Mouse (Mus musculus): ENCODE data around the gene Gm29133. TPM values are rescaled to one million over a fixed set of nuclear protein-coding genes. Genes with fewer than 3 reads are reported as not detected.
A peak's percentile ranks its signal among the peaks of the same experiment; 100 is the strongest.

Gene Gm29133
- total RNA-seq (2014; rRNA removed) (not detected in 2 replicates), polyA plus RNA-seq (2015; fragmentation: Nextera tagmentation; extraction: Ambion mirVana) (not detected in 2 replicates)

DNA sequence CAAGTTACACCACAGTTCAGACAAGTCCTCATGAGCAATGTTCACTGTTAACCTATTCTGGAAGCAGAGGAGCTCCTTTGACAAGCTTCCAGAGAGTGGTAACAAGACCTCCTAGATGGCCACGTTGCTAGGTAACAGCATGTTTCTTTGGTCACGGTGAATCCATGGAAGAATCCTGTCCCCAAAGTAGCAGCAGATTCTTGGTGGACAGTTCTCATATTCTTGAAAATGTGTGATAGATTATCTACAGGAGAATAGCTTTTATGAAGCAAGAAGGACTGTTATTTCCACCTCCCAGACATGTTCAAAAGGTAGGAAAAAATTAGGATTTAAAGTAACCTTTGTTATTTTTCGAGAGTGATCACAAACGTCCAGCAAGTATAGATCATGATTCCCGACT lies at the start of gene Gm29133:
Gene Gm29133, plus strand, starts transcription at position 301 of the 400 bp plus-strand sequence.
- H3K4me2 ChIP-seq (ENCODE audit: low read depth, low read length, poor library complexity, severe bottlenecking): no peak within 1 kb of the TSS
- H3K27me3 ChIP-seq (ENCODE audit: insufficient read depth, low read length): no peaks in the 10 kb centered on the region
- no peaks in the 10 kb centered on the region for H3K36me3 ChIP-seq (ENCODE audit: insufficient read depth, low read length)
- no peak for ATAC-seq (ENCODE audit: low FRiP score)
- WGBS: 58% methylated on average over 5 of the region's 5 CpGs
- no peaks in the 10 kb centered on the region for H3K9me3 ChIP-seq (ENCODE audit: low read length)
- H3K27ac ChIP-seq (ENCODE audit: low read depth, low read length): no peak within 1 kb of the TSS
- H3K4me3 ChIP-seq (ENCODE audit: low read depth, low read length): no peak within 1 kb of the TSS
- H3K9ac ChIP-seq (replicated peaks; ENCODE audit: low read length, poor library complexity, severe bottlenecking): no peak within 1 kb of the TSS
- H3K4me1 ChIP-seq (ENCODE audit: insufficient read depth, low read length): no peaks in the 10 kb centered on the region
- DNase-seq (ENCODE audit: low spot score): peak; percentile 8
- TF ChIP-seq CTCF (IDR thresholded peaks at IDR 0.05): no peak

DNA sequence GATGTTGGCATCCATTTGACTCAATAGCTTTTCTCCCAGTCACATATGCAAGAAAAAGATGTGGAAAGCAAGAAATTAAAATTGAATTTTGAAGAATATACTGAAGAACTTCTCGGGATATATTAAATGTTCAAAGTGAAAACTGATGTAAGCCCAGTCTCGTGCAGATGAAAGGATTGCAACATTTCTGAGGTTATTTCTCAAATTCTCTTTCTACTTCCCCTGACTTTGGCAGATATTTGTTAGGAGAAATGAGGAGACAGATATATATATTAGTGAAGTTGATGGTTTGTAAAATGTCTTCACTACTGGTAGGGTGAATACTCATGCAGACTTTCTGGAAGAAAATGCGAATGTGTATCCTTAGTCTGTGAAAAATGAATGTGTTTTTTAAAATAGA lies 48.9 kb upstream of the Gm29133 start:
- Histone ChIP-seq H3K9me3 (ENCODE audit: low read length) (no peaks in the 10 kb centered on the region), H3K36me3 (ENCODE audit: insufficient read depth, low read length) (no peaks in the 10 kb centered on the region), H3K9ac (replicated peaks; ENCODE audit: low read length, poor library complexity, severe bottlenecking) (no peak overlapping the region), H3K27me3 (ENCODE audit: insufficient read depth, low read length) (no peaks in the 10 kb centered on the region), H3K4me1 (ENCODE audit: insufficient read depth, low read length) (no peaks in the 10 kb centered on the region), H3K4me3 (ENCODE audit: low read depth, low read length) (no peak overlapping the region), H3K4me2 (ENCODE audit: low read depth, low read length, poor library complexity, severe bottlenecking) (no peak overlapping the region), H3K27ac (ENCODE audit: low read depth, low read length) (no peak overlapping the region)
- no peak for DNase-seq (ENCODE audit: low spot score)
- TF ChIP-seq CTCF (IDR thresholded peaks at IDR 0.05): no peak
- ATAC-seq (ENCODE audit: low FRiP score): no peak
- WGBS: 80% methylated on average over 3 of the region's 3 CpGs

DNA sequence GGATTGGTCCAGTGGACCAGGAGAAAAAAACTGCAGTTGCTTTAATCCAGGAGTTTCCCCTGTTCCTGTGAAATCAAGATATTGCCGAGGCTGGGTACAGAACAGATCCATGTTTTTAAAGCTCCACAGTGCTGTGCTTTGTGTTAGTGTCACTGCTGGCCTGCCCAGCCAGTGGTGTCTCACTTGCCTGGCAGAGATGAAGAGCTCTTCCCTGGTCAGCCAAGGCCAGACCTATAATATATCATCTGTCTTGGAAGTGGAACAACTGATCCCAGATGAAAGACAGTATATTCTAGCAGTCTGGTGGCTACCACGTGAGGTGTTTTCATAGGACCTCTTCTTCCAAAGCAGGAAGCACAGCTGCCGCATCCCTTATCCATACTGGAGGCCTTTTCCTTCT lies 46.7 kb upstream of the Gm29133 start:
- H3K9ac ChIP-seq (replicated peaks; ENCODE audit: low read length, poor library complexity, severe bottlenecking): no peak overlapping the region
- no peaks in the 10 kb centered on the region for H3K36me3 ChIP-seq (ENCODE audit: insufficient read depth, low read length)
- no peaks in the 10 kb centered on the region for H3K4me1 ChIP-seq (ENCODE audit: insufficient read depth, low read length)
- ATAC-seq (ENCODE audit: low FRiP score): no peak
- no peak overlapping the region for H3K4me3 ChIP-seq (ENCODE audit: low read depth, low read length)
- no peaks in the 10 kb centered on the region for H3K9me3 ChIP-seq (ENCODE audit: low read length)
- H3K4me2 ChIP-seq (ENCODE audit: low read depth, low read length, poor library complexity, severe bottlenecking): no peak overlapping the region
- H3K27me3 ChIP-seq (ENCODE audit: insufficient read depth, low read length): no peaks in the 10 kb centered on the region
- no peak for DNase-seq (ENCODE audit: low spot score)
- H3K27ac ChIP-seq (ENCODE audit: low read depth, low read length): no peak overlapping the region
- WGBS: 88% methylated on average over 3 of the region's 3 CpGs
- no peak for TF ChIP-seq CTCF (IDR thresholded peaks at IDR 0.05)

- H3K4me1 ChIP-seq (ENCODE audit: insufficient read depth, low read length): no peaks in the 10 kb centered on the region
- WGBS: 76% methylated on average over 3 of the region's 3 CpGs
- DNase-seq (ENCODE audit: low spot score) (no peak), ATAC-seq (ENCODE audit: low FRiP score) (no peak)
- H3K4me3 ChIP-seq (ENCODE audit: low read depth, low read length): no peak overlapping the region
- no peak overlapping the region for H3K4me2 ChIP-seq (ENCODE audit: low read depth, low read length, poor library complexity, severe bottlenecking)
- no peaks in the 10 kb centered on the region for H3K27me3 ChIP-seq (ENCODE audit: insufficient read depth, low read length)
- no peak overlapping the region for H3K9ac ChIP-seq (replicated peaks; ENCODE audit: low read length, poor library complexity, severe bottlenecking)
- no peaks in the 10 kb centered on the region for H3K36me3 ChIP-seq (ENCODE audit: insufficient read depth, low read length)
- H3K9me3 ChIP-seq (ENCODE audit: low read length): no peaks in the 10 kb centered on the region
- no peak for TF ChIP-seq CTCF (IDR thresholded peaks at IDR 0.05)
- no peak overlapping the region for H3K27ac ChIP-seq (ENCODE audit: low read depth, low read length)
Observed at GRCm38 (mm10) chr3:75706536-75706935, 41.5 kb upstream of the Gm29133 start.

DNA sequence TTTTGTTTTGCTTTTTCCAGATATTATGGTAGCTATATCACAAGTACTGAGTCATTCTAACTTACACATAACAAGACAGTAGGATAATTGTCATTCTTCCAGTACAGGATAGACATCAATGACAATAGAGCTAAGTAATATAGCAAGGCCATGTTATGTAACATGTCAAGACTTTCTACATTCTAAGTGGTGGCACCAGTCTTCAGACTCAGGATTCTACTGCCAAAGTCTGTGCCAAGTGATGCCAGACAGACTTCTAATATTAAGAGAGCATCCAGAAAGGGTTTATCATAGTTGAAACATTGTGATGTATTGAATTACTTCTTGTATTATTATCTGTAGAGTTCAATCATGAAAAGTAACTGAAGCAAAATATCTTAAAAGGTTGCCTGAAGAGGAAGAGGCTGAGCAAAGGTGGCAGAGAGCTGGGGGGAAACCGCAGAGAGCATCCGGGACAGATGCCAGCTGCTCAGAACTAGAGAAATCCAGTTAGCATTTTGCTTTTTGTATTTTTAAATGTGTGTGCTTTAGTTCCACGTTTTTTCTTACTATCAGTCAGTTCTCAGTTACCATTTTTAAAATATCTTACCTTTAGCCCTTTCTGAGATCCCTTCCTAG lies 34.2 kb upstream of the Gm29133 start:
- no peak overlapping the region for H3K9ac ChIP-seq (replicated peaks; ENCODE audit: low read length, poor library complexity, severe bottlenecking)
- no peak overlapping the region for H3K4me3 ChIP-seq (ENCODE audit: low read depth, low read length)
- TF ChIP-seq CTCF (IDR thresholded peaks at IDR 0.05): no peak
- no peak overlapping the region for H3K4me2 ChIP-seq (ENCODE audit: low read depth, low read length, poor library complexity, severe bottlenecking)
- ATAC-seq (ENCODE audit: low FRiP score) (no peak), DNase-seq (ENCODE audit: low spot score) (no peak)
- no peaks in the 10 kb centered on the region for H3K27me3 ChIP-seq (ENCODE audit: insufficient read depth, low read length)
- H3K27ac ChIP-seq (ENCODE audit: low read depth, low read length): no peak overlapping the region
- no peaks in the 10 kb centered on the region for H3K9me3 ChIP-seq (ENCODE audit: low read length)
- 65% methylated on average over 3 of the region's 3 CpGs for WGBS
- no peaks in the 10 kb centered on the region for H3K36me3 ChIP-seq (ENCODE audit: insufficient read depth, low read length)
- H3K4me1 ChIP-seq (ENCODE audit: insufficient read depth, low read length): no peaks in the 10 kb centered on the region

- Histone ChIP-seq H3K4me1 (ENCODE audit: insufficient read depth, low read length) (no peaks in the 10 kb centered on the region), H3K9ac (replicated peaks; ENCODE audit: low read length, poor library complexity, severe bottlenecking) (no peak overlapping the region), H3K27me3 (ENCODE audit: insufficient read depth, low read length) (no peaks in the 10 kb centered on the region; the same call in 1 of the 2 replicates), H3K4me2 (ENCODE audit: low read depth, low read length, poor library complexity, severe bottlenecking) (no peak overlapping the region), H3K9me3 (ENCODE audit: low read length) (no peaks in the 10 kb centered on the region), H3K36me3 (ENCODE audit: insufficient read depth, low read length) (no peaks in the 10 kb centered on the region), H3K4me3 (ENCODE audit: low read depth, low read length) (no peak overlapping the region), H3K27ac (ENCODE audit: low read depth, low read length) (no peak overlapping the region)
- DNase-seq (ENCODE audit: low spot score) (peak; percentile 64), ATAC-seq (ENCODE audit: low FRiP score) (no peak)
- peak; percentile 89 for TF ChIP-seq CTCF (IDR thresholded peaks at IDR 0.05)
- WGBS: 19% methylated on average over 2 of the region's 2 CpGs
Observed at GRCm38 (mm10) chr3:75720663-75721062, 27.3 kb upstream of the Gm29133 start.

Measured in midbrain, postnatal 0 days (tissue).